Mouse (Mus musculus) lung, embryonic 16.5 days (tissue): Measurements from ENCODE around the gene Axin1. TPM values are rescaled to one million over a fixed set of nuclear protein-coding genes. Genes with fewer than 3 reads are reported as not detected.

ENCODE experiments used
- ATAC-seq: fragments of 200-750 bp; cut with Nextera tagmentation; 2 replicates; pipeline ENCODE4 v1.8.0; 2017; ENCODE audit warnings: low read depth, mild to moderate bottlenecking, moderate library complexity
- H3K27ac ChIP-seq: fragments of 300-500 bp; sonication (generic); 2 replicates; pipeline ENCODE4 v1.5.1; 2014; ENCODE audit warnings: mild to moderate bottlenecking, control low read depth, low read length
- H3K27me3 ChIP-seq: fragments of 300-500 bp; sonication (generic); 2 replicates; pipeline ENCODE4 v1.6.1; 2014; ENCODE audit warnings: low read depth, low read length, mixed read lengths; ENCODE audit not compliant: control insufficient read depth, insufficient read depth
- H3K36me3 ChIP-seq: fragments of 300-500 bp; sonication (generic); 2 replicates; pipeline ENCODE4 v1.6.1; 2014; ENCODE audit warnings: low read length; ENCODE audit not compliant: control insufficient read depth, insufficient read depth
- H3K4me1 ChIP-seq: fragments of 300-500 bp; sonication (generic); replicated peaks from 2 replicates; pipeline ENCODE4 v1.6.1; 2014; ENCODE audit warnings: low read length, mixed read lengths; ENCODE audit not compliant: control insufficient read depth, insufficient read depth
- H3K4me2 ChIP-seq: fragments of 300-500 bp; sonication (generic); 2 replicates; pipeline ENCODE4 v1.6.1; 2014; ENCODE audit warnings: low read depth, low read length, control low read depth
- H3K4me3 ChIP-seq: fragments of 300-500 bp; sonication (generic); 2 replicates; pipeline ENCODE4 v1.5.1; 2014; ENCODE audit warnings: mild to moderate bottlenecking, low read length, control low read depth
- H3K9ac ChIP-seq: fragments of 300-500 bp; sonication (generic); 2 replicates; pipeline ENCODE4 v1.6.1; 2014; ENCODE audit warnings: low read length, control low read depth
- H3K9me3 ChIP-seq: fragments of 300-500 bp; sonication (generic); 2 replicates; pipeline ENCODE4 v1.6.1; 2016; ENCODE audit warnings: low read length; ENCODE audit not compliant: control insufficient read depth
- WGBS: fragments of 180-500 bp; shearing (Covaris S2); extraction: QIAGEN DNeasy Blood & Tissue Kit; methylation state at CpG from one replicate; pipeline ENCODE4 v1.1.7; 2014; 5-methylcytosine and 5-hydroxymethylcytosine counted together
- polyA plus RNA-seq: library from polyadenylated mRNA; unstranded; fragments of >200 nt; fragmentation: Nextera tagmentation; extraction: Ambion mirVana; gene quantifications from 2 replicates; pipeline ENCODE4 v1.2.1, GENCODE M21; 2015

Axin1 gene
- polyA plus RNA-seq, 1 experiment from 2014 or later: 7.4 TPM

GRCm38 (mm10) chr17:26198892-26199291 is 60.4 kb downstream of the Axin1 start, which contains the start of gene Pdia2:
Pdia2 (minus strand) TSS chr17:26199087.
- H3K4me3 ChIP-seq: no peak within 1 kb of the TSS
- H3K4me1 ChIP-seq: peaks cover 19% of the 10 kb centered on the region
- peaks cover 16% of the 10 kb centered on the region for H3K36me3 ChIP-seq
- no peak within 1 kb of the TSS for H3K9ac ChIP-seq
- H3K4me2 ChIP-seq: no peak within 1 kb of the TSS
- H3K27me3 ChIP-seq: peaks cover 33% of the 10 kb centered on the region
- H3K9me3 ChIP-seq: no peaks in the 10 kb centered on the region
- no peak for ATAC-seq
- no peak within 1 kb of the TSS for H3K27ac ChIP-seq
- WGBS: 74% methylated on average over 4 of the region's 4 CpGs

GRCm38 (mm10) chr17:26200831-26201705 is 62.6 kb downstream of the Axin1 start:
- no peaks in the 10 kb centered on the region for H3K9me3 ChIP-seq
- H3K4me3 ChIP-seq: peak overlapping the region; percentile 57
- H3K27ac ChIP-seq: no peak overlapping the region
- under 1% methylated on average over 62 of the region's 92 CpGs for WGBS
- peak overlapping the region; percentile 71 for H3K9ac ChIP-seq
- ATAC-seq: peak; percentile 54
- peaks cover 7% of the 10 kb centered on the region for H3K36me3 ChIP-seq
- peak overlapping the region; percentile 95 for H3K4me2 ChIP-seq
- peaks cover 19% of the 10 kb centered on the region for H3K4me1 ChIP-seq
- H3K27me3 ChIP-seq: peaks cover 34% of the 10 kb centered on the region

- no peak overlapping the region for H3K4me2 ChIP-seq
- no peaks in the 10 kb centered on the region for H3K9me3 ChIP-seq
- peaks cover 19% of the 10 kb centered on the region for H3K4me1 ChIP-seq
- no peak overlapping the region for H3K4me3 ChIP-seq
- H3K27me3 ChIP-seq: peaks cover 34% of the 10 kb centered on the region
- H3K36me3 ChIP-seq: peaks cover under 1% of the 10 kb centered on the region; the same call in 1 of the 2 replicates
- no peak for ATAC-seq
- no peak overlapping the region for H3K9ac ChIP-seq
- no peak overlapping the region for H3K27ac ChIP-seq
These were observed 63.5 kb downstream of the Axin1 start for GRCm38 (mm10) chr17:26201998-26202397.

DNA sequence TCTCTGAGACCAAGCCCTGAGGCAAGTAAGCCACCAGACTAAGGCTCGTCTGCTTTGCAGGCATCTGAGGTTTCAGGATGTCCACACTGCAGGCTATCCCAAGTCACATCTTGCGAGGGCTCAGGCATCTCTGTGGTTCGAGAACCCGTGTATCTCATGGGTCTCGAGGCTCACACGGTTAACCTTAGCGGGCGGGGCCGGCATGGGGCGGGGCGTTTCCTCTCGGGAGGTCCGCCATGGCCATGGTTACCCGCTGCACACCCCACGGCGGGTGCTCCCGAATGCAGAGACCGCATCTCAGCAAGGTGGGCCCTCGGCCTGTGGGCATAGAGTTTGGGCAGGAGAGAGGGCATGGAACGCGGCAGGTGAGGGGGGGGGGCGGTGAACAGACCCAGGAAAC is 64.2 kb downstream of the Axin1 start, which contains the start of gene Rgs11:
Rgs11 (plus strand) TSS at position 215 of the 400 bp plus-strand sequence.
- peaks cover 19% of the 10 kb centered on the region for H3K4me1 ChIP-seq
- H3K27ac ChIP-seq: no peak within 1 kb of the TSS
- H3K27me3 ChIP-seq: peaks cover 34% of the 10 kb centered on the region
- no peaks in the 10 kb centered on the region for H3K36me3 ChIP-seq
- H3K9me3 ChIP-seq: no peaks in the 10 kb centered on the region
- H3K4me3 ChIP-seq: peak within 1 kb of the TSS; percentile 56
- H3K9ac ChIP-seq: peak within 1 kb of the TSS; percentile 37
- H3K4me2 ChIP-seq: peak within 1 kb of the TSS; percentile 89
- WGBS: under 1% methylated on average over 19 of the region's 22 CpGs
- peak; percentile 32; the same call in 1 of the 2 replicates for ATAC-seq

DNA sequence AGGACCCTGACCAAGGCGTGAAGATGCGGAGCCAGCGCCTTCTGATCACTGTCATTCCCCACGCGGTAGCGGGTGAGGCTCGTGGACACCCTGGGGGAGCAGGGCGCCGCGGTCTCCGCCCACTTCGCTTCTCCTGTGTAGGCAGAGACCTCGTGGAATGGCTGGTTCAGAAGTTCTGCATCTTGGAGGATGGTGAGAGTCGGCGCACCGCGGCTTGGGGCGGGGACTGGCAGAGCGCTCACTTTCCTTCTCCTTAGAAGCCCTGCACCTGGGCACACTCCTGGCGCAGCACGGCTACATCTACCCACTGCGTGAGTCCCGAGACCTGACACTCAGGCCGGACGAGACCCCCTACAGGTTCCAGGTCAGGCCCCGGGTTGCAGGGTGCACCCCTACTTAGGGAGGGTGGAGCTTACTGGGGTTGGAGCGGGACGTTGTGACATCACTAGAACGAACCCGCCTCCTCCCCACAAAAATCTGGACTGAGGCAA is 64.9 kb downstream of the Axin1 start:
- Histone ChIP-seq H3K36me3 (no peaks in the 10 kb centered on the region), H3K4me1 (peaks cover 19% of the 10 kb centered on the region), H3K27me3 (peaks cover 34% of the 10 kb centered on the region), H3K27ac (no peak overlapping the region), H3K4me3 (peak overlapping the region; percentile 56), H3K9me3 (no peaks in the 10 kb centered on the region), H3K4me2 (peak overlapping the region; percentile 89), H3K9ac (peak overlapping the region; percentile 37)
- peak; percentile 16; the same call in 1 of the 2 replicates for ATAC-seq
- under 1% methylated on average over 30 of the region's 30 CpGs for WGBS

DNA sequence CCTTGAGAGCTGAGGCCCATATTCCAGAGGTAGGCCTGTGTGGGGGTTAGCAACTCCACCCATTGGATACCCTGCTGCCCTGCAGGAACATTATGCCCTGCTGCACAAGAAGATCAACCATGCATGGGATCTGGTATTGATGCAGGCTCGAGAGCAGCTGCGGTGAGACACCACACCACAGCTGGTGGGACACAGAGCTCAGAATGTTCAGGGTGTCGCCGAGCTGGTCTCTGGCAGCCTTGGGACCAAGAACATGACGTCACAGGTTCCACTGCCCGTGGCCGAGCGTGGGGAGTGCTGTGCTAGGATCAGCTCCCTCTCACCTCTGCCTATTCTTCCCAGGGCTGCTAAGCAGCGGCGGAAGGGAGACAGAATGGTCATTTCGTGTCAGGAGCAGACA is 66.3 kb downstream of the Axin1 start:
- ATAC-seq: no peak
- H3K4me3 ChIP-seq: no peak overlapping the region
- no peaks in the 10 kb centered on the region for H3K9me3 ChIP-seq
- H3K27me3 ChIP-seq: peaks cover 34% of the 10 kb centered on the region
- WGBS: 40% methylated on average over 11 of the region's 11 CpGs
- no peaks in the 10 kb centered on the region for H3K36me3 ChIP-seq
- H3K9ac ChIP-seq: no peak overlapping the region
- no peak overlapping the region for H3K27ac ChIP-seq
- no peak overlapping the region for H3K4me2 ChIP-seq
- peaks cover 19% of the 10 kb centered on the region for H3K4me1 ChIP-seq

GRCm38 (mm10) chr17:26206392-26206791 is 67.9 kb downstream of the Axin1 start:
- no peak overlapping the region for H3K4me3 ChIP-seq
- peaks cover 23% of the 10 kb centered on the region for H3K27me3 ChIP-seq
- H3K27ac ChIP-seq: no peak overlapping the region
- peaks cover 14% of the 10 kb centered on the region for H3K4me1 ChIP-seq
- no peak overlapping the region for H3K4me2 ChIP-seq
- no peak for ATAC-seq
- no peak overlapping the region for H3K9ac ChIP-seq
- H3K9me3 ChIP-seq: no peaks in the 10 kb centered on the region
- no peaks in the 10 kb centered on the region for H3K36me3 ChIP-seq
- WGBS: 43% methylated on average over 1 of the region's 1 CpGs

DNA sequence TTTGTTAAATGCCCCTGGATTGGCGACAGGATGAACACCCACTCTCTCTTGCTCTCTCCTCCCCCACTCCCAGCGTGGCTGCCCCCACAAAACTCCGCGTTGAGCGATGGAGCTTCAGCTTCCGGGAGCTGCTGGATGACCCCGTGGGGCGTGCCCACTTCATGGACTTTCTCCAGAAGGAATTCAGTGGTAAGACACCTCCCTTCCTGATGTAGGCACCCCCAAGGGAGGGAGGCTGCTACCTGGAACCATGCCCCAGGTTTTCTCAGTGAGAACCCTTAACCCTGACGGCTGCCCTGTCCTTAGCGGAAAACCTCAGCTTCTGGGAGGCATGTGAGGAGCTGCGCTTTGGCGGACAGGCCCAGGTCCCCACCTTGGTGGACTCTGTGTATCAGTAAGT is 69.2 kb downstream of the Axin1 start, which contains the start of gene Arhgdig:
Arhgdig (minus strand) TSS at position 101 of the 400 bp plus-strand sequence.
- H3K36me3 ChIP-seq: no peaks in the 10 kb centered on the region
- H3K4me1 ChIP-seq: peaks cover 9% of the 10 kb centered on the region; the same call in 1 of the 2 replicates
- no peak within 1 kb of the TSS for H3K9ac ChIP-seq
- WGBS: 83% methylated on average over 12 of the region's 12 CpGs
- no peak within 1 kb of the TSS for H3K4me2 ChIP-seq
- H3K27ac ChIP-seq: no peak within 1 kb of the TSS
- ATAC-seq: no peak
- no peak within 1 kb of the TSS for H3K4me3 ChIP-seq
- no peaks in the 10 kb centered on the region for H3K9me3 ChIP-seq
- H3K27me3 ChIP-seq: peaks cover 13% of the 10 kb centered on the region

DNA sequence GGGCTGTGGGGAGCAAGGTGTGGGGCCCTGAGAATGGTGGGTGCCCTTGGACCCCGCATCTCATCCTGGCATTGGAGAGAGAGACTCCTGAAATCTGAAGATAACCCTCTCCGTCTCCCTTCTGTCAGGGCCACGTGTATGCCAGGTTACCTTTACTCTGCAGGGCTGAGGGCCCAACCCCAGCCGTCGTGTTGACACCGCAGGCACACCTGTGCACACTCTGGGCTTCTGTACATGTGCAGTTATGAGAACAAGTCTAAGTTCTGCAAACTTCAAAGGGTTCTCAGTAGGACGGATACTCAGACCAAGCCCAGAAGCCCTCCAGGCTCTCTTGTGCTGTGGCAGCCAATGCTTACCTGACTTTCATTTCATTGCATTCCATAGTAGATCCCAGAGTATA is 73.8 kb downstream of the Axin1 start:
- H3K4me1 ChIP-seq: no peaks in the 10 kb centered on the region
- H3K27me3 ChIP-seq: no peaks in the 10 kb centered on the region
- WGBS: 73% methylated on average over 7 of the region's 7 CpGs
- H3K9me3 ChIP-seq: no peaks in the 10 kb centered on the region
- no peak overlapping the region for H3K4me3 ChIP-seq
- H3K9ac ChIP-seq: no peak overlapping the region
- H3K36me3 ChIP-seq: no peaks in the 10 kb centered on the region
- 0 out of 2 replicates have a peak, but pooled peaks have one; percentile 31 for ATAC-seq
- no peak overlapping the region for H3K27ac ChIP-seq
- H3K4me2 ChIP-seq: no peak overlapping the region
